Comparison of ENCODE assay signal across 23 mouse cellular contexts in the genomic region with DNA sequence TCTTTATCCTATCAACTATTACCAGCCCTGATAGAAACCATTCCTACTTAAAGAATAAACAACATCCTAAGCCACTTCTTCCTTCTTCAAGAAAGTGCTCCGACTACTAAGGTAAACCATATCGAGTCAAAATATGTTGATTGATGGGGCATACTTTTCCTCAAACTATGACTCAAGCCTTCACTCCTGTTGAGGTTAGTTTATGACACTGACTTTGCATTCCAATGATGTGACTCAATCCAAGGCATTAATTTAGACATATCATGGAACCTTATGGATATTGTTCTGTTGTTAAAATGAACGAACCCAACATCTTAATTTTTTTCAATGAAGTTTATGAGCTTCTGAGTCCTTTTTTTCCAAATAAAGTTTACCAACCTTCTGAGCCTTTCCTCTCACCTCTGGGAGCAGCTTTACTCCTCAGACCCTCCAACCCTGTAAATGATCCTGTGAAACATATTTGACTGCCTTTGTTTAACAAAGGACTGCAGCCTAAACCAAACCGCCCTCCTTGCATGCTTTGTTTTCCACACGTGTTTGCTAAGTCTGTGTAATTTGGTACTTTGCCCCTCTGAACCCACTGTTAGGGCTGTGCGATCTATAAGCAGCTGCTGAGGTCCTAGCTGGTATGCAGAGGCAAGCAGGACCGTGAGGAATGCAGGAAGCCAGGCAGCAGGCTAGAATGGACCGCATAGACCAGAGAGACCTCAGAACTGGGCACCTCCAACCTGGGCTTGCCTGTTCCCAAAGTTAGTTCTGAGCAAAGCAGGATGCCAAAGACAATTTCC.
A peak's percentile ranks its signal among the peaks of the same experiment; 100 is the strongest.
DNase-seq lines count a peak whose midpoint lies in the region; ATAC-seq lines count a peak whose summit lies in the region.
"Had no signal": no experiment of that assay in that cellular context is flagged by ENCODE, and none has a peak within 500 bp of the region (broad histone marks: within the 10 kb centered on the region; RNA-seq: fewer than 3 reads in every experiment).

No protein-coding gene starts in this region.

- H3K4me1 ChIP-seq in intestine, embryonic 16.5 days (ENCODE audit: control insufficient read depth, insufficient read depth, low read length) = 0 out of 2 replicates have a peak, but pooled peaks cover 2% of the 10 kb centered on the region
- H3K4me1 ChIP-seq in liver, embryonic 12.5 days = no peaks in the 10 kb centered on the region
- no peaks in the 10 kb centered on the region for H3K4me1 ChIP-seq in midbrain, embryonic 16.5 days (ENCODE audit: control insufficient read depth, insufficient read depth, low read length)
- H3K4me1 ChIP-seq in hindbrain, embryonic 16.5 days (ENCODE audit: control insufficient read depth, insufficient read depth, low read depth, low read length) = peaks cover 4% of the 10 kb centered on the region; the same call in 1 of the 2 replicates
- H3K4me1 ChIP-seq: heart, embryonic 15.5 days had no signal

- H3K36me3 ChIP-seq in intestine, embryonic 16.5 days (ENCODE audit: control insufficient read depth, insufficient read depth, low read length) = no peaks in the 10 kb centered on the region
- no peaks in the 10 kb centered on the region for H3K36me3 ChIP-seq in liver, embryonic 12.5 days
- no peaks in the 10 kb centered on the region for H3K36me3 ChIP-seq in midbrain, embryonic 16.5 days (ENCODE audit: control insufficient read depth, insufficient read depth, low read length)
- H3K36me3 ChIP-seq in hindbrain, embryonic 16.5 days (ENCODE audit: control insufficient read depth, insufficient read depth, low read length) = no peaks in the 10 kb centered on the region
- H3K36me3 ChIP-seq: heart, embryonic 15.5 days; limb, embryonic 15.5 days; midbrain, embryonic 15.5 days had no signal

- no peaks in the 10 kb centered on the region for H3K27me3 ChIP-seq in intestine, embryonic 16.5 days (replicated peaks; ENCODE audit: control insufficient read depth, insufficient read depth, low read length)
- H3K27me3 ChIP-seq in liver, embryonic 12.5 days (replicated peaks) = no peaks in the 10 kb centered on the region
- no peaks in the 10 kb centered on the region for H3K27me3 ChIP-seq in midbrain, embryonic 16.5 days (ENCODE audit: control insufficient read depth, insufficient read depth, low read depth, low read length)
- no peaks in the 10 kb centered on the region for H3K27me3 ChIP-seq in hindbrain, embryonic 16.5 days (replicated peaks; ENCODE audit: control insufficient read depth, insufficient read depth, low read length)
- H3K27me3 ChIP-seq: heart, embryonic 15.5 days; limb, embryonic 15.5 days; midbrain, embryonic 15.5 days had no signal

- peak; percentile 42; the same call in 1 of the 2 replicates for ATAC-seq in intestine, embryonic 16.5 days
- peak; percentile 51; the same call in 1 of the 2 replicates for ATAC-seq in liver, embryonic 12.5 days
- ATAC-seq in midbrain, embryonic 16.5 days = no peak
- ATAC-seq in hindbrain, embryonic 16.5 days = no peak
- ATAC-seq: forebrain, embryonic 16.5 days; midbrain, embryonic 15.5 days had no signal

- 34% methylated on average over 8 of the region's 8 CpGs for WGBS in intestine, embryonic 16.5 days
- WGBS in liver, embryonic 12.5 days (ENCODE audit: insufficient replicate concordance) = 60% methylated on average over 8 of the region's 8 CpGs
- WGBS in midbrain, embryonic 16.5 days = 79% methylated on average over 8 of the region's 8 CpGs
- WGBS in hindbrain, embryonic 16.5 days = 72% methylated on average over 8 of the region's 8 CpGs

- H3K9me3 ChIP-seq in intestine, embryonic 16.5 days (ENCODE audit: control insufficient read depth, low read length) = no peaks in the 10 kb centered on the region
- no peaks in the 10 kb centered on the region for H3K9me3 ChIP-seq in liver, embryonic 12.5 days (replicated peaks)
- H3K9me3 ChIP-seq in midbrain, embryonic 16.5 days (replicated peaks; ENCODE audit: control insufficient read depth, low read length, poor library complexity, severe bottlenecking) = no peaks in the 10 kb centered on the region
- no peaks in the 10 kb centered on the region for H3K9me3 ChIP-seq in hindbrain, embryonic 16.5 days (ENCODE audit: control insufficient read depth, low read length)
- H3K9me3 ChIP-seq: heart, embryonic 15.5 days; limb, embryonic 15.5 days; midbrain, embryonic 15.5 days had no signal

- H3K27ac ChIP-seq in intestine, embryonic 16.5 days (ENCODE audit: low read length) = no peak overlapping the region
- H3K27ac ChIP-seq in liver, embryonic 12.5 days = no peak overlapping the region
- H3K27ac ChIP-seq in midbrain, embryonic 16.5 days (ENCODE audit: low read length) = no peak overlapping the region
- H3K27ac ChIP-seq in hindbrain, embryonic 16.5 days (ENCODE audit: low read depth, low read length) = no peak overlapping the region
- H3K27ac ChIP-seq: heart, adult 2 months; heart, embryonic 15.5 days; hindbrain, embryonic 14.5 days; kidney, postnatal 0 days; limb, embryonic 15.5 days; macrophage; midbrain, embryonic 15.5 days had no signal

- H3K4me2 ChIP-seq in intestine, embryonic 16.5 days (ENCODE audit: low read depth, low read length) = no peak overlapping the region
- H3K4me2 ChIP-seq in liver, embryonic 12.5 days = no peak overlapping the region
- H3K4me2 ChIP-seq in midbrain, embryonic 16.5 days (ENCODE audit: low read length) = no peak overlapping the region
- H3K4me2 ChIP-seq in hindbrain, embryonic 16.5 days (ENCODE audit: low read length) = no peak overlapping the region
- H3K4me2 ChIP-seq: heart, embryonic 15.5 days; hindbrain, embryonic 14.5 days; limb, embryonic 15.5 days; midbrain, embryonic 15.5 days had no signal

- H3K4me3 ChIP-seq in intestine, embryonic 16.5 days (ENCODE audit: low read length) = no peak overlapping the region
- H3K4me3 ChIP-seq in liver, embryonic 12.5 days = no peak overlapping the region
- no peak overlapping the region for H3K4me3 ChIP-seq in midbrain, embryonic 16.5 days (ENCODE audit: low read depth, low read length)
- H3K4me3 ChIP-seq in hindbrain, embryonic 16.5 days (ENCODE audit: low read length) = no peak overlapping the region
- H3K4me3 ChIP-seq: heart, adult 2 months; heart, embryonic 15.5 days; limb, embryonic 15.5 days; midbrain, embryonic 15.5 days had no signal

- H3K9ac ChIP-seq in intestine, embryonic 16.5 days (ENCODE audit: low read depth, low read length) = no peak overlapping the region
- H3K9ac ChIP-seq in liver, embryonic 12.5 days = no peak overlapping the region
- H3K9ac ChIP-seq in midbrain, embryonic 16.5 days (ENCODE audit: low read depth, low read length) = no peak overlapping the region
- H3K9ac ChIP-seq in hindbrain, embryonic 16.5 days (ENCODE audit: low read depth, low read length) = no peak overlapping the region
- H3K9ac ChIP-seq: heart, embryonic 15.5 days; hindbrain, embryonic 14.5 days; limb, embryonic 15.5 days; midbrain, embryonic 15.5 days had no signal

- DNase-seq in 3T3-L1 (ENCODE audit: low read depth, low spot score) (peak; percentile 86), NIH3T3 (ENCODE audit: low read depth) (peak; percentile 21)
- DNase-seq in heart, adult 18-20 months = no peak
- DNase-seq in spleen, postnatal 36 days (ENCODE audit: low spot score in 2 of 2) = no peak
- DNase-seq: adrenal gland, postnatal 14 days; cerebellum, adult 2 months; cerebellum, postnatal 25 days; gastrocnemius, postnatal 25 days; heart, adult 2 months; heart, postnatal 4 days; kidney, adult 18-20 months; thymus, postnatal 14 days had no signal

Comparison
In these comparisons a context has a peak if more than half of its experiments do, and no peak if none do; other contexts are left out.
1. DNase-seq: peak in 3T3-L1 (single experiment) and NIH3T3 (single experiment); none in heart, adult 18-20 months (0 of 2) and spleen, postnatal 36 days (0 of 2).
2. ATAC-seq: peak in intestine, embryonic 16.5 days (single experiment) and liver, embryonic 12.5 days (single experiment); none in midbrain, embryonic 16.5 days (single experiment) and hindbrain, embryonic 16.5 days (single experiment).